Mouse (Mus musculus) embryo, embryonic 11 days (tissue): ENCODE data around the gene Ccdc191.

Experiments
- DNase-seq: peaks from one replicate; pipeline ENCODE4 v3.0.0-alpha.2; 2015

Ccdc191 gene

DNA sequence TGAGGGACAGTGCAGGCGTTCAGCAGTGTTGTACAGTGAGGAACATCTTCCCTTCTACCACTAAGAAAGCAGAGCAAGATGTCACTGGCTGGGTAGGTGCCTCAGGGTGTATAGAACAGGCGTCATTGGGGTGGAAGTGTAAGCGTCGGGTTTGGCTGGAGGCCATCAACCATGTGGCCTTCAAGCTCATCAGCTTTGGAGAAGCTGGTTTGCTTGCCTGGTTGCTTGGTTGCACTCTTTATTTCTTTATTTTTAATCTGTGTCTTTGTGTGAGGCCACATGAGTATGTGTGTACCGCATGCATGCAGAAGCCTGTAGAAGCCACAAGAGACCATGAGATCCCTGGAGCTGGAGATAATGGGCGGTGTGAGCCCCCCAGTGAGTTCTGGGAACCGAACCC, 42.7 kb downstream of the Ccdc191 start:
- no peak for DNase-seq

DNA sequence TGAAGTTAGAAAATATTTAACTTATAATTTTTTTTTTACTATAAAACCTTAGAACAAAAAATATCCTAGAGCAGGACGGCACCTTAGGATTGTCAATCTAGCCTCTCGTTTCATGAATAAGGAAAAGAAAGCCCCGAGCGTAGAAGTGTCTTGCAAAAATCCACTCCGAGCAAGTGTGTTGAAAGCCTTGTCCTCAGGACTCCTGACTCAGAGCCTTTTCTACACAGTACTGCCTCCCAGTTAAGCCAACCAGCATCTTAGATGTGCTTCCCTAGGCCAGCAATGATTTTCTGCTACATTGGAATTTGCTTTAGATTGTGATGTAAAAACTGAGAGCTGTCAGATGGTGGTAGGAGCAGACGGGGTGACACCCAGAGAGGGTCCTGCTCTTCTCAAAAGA, 43.4 kb downstream of the Ccdc191 start:
- DNase-seq: no peak

DNA sequence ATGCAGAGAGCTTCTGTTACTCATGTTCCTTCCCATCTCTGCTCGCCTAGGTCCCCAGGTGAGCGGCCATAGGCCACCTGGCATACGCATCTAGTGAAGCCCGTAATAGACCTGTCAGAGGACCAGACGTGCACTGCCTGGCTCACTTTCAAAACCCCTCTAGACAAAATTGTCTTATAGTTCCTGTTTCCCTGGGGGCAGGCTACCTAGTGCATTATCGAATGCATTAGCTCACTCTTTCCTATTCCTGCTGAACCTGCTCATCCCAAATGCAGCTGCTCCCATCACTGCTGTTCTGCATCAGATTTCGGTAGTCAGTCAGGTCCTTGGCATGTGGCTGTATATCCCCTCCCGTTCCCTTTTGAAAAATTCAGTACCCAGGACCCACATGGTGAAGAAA, 45.3 kb downstream of the Ccdc191 start:
- no peak for DNase-seq

DNA sequence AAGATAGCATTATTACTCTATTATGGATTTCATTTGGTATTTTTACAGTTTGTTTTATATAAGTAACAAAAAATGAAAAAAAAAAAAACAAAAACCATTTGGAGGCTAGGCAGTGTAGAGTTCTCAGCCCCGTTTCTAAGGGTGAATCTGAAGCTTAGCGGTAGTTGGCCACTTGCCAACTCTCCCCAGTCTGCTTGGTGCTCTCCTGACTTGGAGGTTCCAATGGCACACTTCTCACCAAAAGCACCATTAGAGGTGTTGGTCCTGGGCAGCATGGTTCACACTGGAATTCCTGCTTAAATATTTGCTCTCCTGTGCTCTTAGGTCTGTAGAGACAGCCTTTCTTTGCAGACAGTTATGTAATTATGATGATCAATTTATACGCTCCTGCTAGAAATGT, 45.8 kb downstream of the Ccdc191 start:
- no peak for DNase-seq

DNA sequence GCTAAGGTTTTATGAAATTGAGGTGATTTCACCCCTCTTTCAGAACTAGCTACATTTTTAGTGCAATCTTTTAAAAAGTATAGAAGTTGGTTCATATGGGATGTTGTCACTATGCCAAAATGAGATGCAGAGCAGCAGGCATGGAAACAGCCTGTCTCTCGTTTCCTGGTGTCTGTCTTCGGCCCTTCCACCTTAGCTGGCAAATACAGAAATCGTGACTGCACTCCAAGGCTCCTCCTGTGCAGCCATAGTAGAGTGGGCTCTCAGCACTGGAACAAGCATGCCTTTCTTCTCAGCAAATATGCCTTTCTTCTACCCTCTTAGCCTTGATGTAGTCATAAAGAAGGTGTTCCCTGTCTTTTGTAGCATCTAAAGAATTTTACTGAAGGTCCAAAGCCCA, 46.3 kb downstream of the Ccdc191 start:
- no peak for DNase-seq

DNA sequence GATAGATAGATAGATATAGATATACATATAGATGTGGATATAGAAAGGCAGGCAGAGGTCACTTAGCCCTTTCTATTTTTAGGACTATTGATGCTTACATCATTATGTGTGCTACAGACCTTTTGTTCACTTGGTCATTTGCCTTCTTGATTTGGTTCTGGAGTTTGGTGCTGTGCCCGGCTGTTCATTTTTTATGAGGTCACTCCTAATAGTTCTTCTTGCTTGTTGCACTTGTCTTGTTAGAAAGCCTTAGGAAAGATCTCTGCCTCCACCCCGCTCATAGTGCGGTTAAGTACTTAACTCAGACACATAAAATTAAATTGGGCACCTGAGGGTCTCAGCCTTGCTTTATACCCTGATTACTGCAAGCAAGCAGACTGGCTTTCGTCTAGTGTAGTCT, 51.2 kb downstream of the Ccdc191 start:
- no peak for DNase-seq

DNA sequence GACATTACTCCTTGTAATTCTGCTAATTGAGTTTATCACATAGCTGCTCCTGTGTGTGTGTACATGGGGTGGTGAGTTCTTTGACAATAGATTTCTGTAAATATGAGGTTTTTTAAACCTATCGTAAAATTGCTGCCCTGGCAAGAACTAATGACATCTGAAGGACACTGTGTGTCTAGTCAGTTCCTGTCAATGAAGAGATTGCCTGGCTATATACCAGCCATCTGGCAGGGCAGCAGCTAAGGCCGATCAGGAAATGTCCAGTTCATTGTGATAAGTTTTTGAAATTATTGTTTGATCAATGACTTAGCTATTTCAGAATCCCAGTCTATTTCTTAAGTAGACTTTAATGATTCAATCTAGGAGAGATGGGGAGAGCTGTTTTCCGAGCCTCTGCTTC, 55.8 kb downstream of the Ccdc191 start:
- DNase-seq: no peak

DNA sequence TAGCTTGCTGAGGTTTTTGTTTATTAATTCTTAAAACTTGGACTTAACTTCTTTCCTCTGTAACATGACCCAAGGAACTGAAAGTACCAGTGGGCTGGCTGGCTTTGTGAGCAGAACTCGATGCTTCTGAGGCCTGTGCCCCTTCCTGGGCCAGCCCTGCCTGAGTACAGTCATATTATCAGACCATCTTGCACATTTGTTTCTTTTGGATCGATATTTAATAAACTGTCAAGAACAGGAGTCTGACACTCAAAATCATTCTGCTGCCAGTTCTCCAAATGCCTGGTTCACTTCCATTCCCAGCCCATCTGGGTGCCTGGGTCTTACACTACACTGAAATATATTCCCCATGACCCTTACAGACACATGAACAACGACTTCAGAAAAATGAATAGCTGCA, 56.3 kb downstream of the Ccdc191 start:
- DNase-seq: no peak

DNA sequence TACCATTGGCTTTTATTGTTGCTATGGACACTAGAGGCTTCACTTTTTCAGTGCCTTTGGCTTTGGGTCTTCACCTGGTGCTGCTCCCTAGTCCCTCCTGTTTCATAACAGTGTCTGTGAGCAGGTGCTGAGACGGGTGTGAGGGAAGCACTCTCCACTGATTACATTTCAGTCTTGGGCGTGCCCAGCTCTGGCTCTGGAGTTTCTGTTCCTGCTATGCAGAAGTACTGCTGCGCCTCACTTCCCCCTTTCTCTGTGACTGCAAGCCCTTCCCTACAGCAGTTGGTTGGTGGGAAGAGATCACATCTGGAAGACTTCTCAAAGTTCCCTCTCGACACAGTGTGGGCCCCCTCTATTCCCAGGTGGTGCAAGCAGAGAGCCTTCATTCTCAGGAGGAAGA, 62.0 kb downstream of the Ccdc191 start:
- DNase-seq: no peak

DNA sequence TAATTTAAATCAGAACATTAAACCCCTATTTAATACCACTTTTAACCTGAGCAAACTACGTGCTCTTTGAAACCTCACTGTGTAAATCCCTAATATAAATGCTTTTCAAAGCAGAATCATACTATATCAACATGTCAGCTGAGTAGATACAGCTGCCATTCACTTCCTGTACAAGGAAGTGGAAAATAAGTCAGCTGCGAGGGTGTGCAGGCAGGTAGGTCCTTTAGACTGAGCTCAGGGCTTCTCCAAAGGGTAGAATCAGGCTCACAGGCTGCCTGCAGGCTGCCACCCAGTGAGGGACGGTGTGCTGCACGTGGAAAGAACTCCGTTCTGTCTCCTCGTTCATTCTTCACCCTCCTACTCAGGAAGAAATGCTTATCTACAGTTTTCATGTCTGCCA, 65.3 kb downstream of the Ccdc191 start:
- DNase-seq: no peak

DNA sequence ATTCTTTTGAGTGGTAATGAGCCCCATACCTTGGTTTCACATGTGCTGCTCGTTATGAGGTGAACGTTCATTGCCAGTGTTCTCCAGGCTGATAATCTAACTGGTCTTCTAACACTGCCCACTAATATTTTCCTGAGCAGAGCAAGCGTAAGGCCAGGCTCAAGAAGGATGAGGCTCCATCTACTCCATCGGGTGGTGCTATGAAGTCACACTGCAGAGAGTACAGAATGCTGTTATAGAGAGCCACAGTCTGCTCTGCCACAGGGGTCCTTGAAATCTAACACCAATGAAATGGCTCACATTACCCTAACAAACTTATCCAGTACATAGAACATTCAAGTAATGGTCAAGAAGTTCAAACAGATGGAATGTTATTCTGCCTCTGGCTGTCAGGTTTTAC, 68.4 kb downstream of the Ccdc191 start:
- no peak for DNase-seq

DNA sequence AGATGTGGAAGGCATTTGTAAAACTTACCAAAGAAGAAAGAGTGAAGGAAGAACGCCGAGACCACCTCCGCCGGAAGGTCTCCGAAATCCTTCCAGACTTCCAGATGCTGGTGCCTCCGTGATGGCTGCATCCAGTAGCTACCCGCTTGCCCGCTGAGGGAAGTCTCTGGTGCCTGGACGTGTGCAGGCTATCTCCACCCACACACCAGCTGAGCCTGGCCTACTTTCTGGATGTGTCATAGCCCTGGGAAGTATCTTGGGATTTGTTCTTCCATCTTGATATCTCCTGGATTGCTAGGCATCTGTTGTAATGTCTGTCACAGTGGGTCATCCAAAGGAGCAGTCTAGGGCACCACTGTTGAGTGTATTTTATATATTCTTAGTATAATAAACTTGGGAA, 73.7 kb downstream of the Ccdc191 start:
- DNase-seq: no peak

DNA sequence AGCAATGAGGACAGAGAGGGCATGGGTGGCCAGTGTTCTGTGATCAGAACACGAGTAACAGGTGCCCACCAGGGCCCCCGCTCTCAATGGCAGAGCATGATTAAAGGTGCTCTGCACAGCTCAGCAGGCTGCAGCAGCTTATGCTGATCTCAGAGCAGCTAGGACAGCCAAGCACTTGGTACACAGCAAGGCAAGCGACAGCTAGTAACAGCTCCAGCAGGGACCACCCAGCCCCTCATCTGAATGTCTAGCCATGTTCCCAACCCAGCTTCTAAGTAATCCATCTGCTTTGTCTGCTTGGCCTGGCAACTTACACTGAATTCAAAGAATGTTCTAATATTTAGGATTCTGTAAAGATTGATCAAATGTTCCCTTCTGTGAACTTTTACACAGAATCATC, 74.2 kb downstream of the Ccdc191 start:
- no peak for DNase-seq

DNA sequence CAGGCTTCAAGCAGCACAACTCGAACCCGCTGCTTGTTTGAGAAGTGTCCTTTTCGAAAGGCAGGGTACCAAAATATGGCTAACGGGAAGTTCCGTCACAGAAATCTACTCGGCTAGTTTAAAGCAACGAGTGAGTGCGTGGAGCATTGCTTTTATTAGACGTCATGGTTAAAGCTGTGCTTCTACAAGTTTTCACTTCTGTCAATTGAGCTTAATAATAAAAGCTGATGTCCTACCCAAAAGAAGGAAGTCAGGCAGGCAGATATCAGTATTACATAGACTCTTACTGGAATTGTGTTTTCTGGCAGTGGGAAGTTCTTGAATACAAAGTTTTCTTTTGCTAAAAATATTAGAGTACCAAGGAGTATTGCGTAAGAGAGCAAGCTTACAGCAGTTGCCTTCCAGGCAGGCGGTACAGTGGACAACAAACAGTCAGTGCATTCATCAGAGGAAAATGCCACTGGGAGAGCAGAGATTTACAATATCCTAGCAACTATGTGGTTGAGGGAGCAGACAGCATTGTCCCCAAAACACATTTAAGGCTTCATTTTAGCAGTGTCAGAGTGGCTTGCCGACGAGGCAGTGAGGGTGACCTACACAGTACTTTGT, 76.3 kb downstream of the Ccdc191 start:
- DNase-seq: no peak

DNA sequence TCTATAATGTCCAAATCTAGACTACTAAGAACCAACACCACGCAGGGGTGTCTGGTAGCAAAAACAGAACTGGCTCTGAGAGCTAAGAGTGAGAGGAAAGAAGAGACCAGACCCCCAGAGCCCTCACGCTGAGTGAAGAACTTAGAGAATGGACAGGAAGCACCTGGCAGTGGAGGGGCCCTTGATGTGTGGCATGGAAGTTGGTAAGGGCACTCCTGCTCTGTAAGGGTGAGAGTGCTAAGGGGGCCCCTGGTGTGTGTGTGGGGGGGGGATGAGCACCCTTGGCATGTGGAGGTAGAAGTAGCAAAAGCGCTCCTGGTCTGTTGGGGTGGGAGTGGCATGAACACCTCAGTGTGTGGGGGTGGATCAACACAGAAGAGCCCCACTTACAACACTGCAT, 80.8 kb downstream of the Ccdc191 start:
- no peak for DNase-seq

DNA sequence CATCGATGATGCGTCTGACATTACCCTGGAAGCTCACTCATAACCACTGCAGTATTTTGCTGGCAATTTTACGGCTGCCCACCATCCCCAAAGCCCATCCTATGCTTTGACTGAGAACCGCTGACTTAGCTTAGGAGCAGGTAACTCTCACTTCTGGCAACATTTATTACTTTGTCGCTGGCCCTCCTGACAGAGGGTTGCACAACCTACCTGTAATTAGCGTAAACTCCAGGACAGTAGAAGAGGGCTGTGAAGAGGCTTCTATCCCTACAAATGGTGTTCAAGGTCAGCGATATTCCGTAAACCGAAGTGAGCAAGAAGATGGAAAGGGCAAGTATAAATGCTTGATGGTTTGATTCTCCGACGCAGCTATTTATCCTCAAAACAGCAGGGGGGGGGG, 81.6 kb downstream of the Ccdc191 start:
- DNase-seq: no peak

DNA sequence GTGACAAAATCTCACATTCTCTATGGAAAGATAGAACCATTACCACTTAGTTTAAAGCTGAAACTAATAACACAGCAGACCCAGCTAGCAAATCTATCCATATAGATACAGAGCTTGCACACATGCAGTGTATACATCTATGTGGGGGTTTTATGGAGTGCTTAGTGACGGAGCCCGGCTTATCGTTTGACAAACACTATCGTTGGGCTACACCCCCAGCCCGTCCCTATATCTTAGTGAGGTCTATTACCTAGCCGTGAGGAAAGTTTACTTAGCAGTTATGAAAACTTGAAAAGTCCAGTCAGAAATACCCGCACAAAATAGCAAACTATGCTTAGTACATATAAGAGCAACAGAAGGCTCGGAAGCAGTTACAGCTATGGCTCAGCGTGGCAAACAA, 82.1 kb downstream of the Ccdc191 start:
- no peak for DNase-seq

DNA sequence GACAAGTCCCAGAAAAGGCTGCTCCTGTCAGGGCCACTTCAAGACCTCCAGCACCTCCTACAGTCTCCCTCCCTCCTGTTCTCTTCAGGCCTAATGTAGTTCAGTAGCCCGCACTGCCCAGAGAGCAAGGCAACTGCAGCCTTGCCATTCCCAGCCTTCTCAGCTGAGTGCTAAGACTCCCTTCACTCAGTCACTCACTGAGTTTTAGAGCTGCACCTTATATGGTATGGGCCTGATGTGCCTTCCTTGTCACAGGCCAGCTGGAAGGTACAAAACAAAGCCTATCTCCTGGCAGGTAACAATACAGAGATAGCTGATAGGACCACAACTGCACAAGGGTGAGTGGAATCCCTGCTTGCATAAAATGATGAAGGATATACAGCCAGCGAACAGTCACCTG, 82.8 kb downstream of the Ccdc191 start:
- DNase-seq: no peak

DNA sequence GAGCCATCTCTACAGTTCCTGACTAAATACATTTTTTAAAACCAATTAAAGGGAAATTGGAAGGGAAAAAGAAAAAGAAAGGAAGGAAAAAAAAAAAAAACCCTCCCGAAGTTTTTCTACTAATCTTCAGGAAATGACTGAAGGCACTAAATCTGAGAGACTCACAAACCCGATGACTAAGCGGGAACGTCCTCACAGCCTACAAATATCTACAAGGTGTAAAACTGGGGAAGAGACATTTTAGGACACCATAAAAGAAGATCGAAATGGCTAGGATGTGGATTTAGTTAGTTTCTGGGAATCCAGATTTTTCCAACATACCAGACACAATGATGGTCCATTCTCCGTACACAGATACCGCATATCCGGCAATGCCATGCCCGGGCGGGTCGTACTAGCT, 83.5 kb downstream of the Ccdc191 start:
- no peak for DNase-seq

DNA sequence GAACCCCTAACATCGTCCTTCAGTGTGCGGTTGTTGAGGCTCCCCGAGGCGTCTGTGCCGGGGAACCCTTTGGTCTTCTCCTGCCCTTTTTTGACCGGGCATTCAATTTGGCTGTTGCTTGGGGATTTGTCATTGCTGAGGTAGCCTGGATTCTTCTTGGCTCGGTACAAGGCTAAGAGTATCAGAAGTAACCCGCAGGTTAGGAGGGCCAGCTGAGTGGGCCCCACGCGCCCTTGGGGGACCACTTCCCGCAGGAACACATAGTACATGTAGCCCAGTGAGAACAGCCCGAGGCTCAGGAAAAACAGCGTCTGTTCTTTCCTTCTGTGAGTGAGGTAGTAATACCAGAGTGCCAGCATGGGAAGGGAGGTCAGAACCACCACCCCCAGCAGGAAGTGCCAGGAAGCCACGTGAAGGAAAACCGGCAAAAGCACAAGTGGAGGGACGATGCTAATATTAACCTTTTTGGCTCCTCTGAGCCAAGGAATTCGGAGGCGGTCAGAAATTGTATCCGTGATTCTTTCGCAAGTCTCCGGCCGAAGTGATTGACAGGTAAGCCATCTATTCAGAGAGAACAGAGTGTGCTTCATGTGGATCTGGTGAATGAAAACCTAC, 84.1 kb downstream of the Ccdc191 start:
- DNase-seq: no peak

DNA sequence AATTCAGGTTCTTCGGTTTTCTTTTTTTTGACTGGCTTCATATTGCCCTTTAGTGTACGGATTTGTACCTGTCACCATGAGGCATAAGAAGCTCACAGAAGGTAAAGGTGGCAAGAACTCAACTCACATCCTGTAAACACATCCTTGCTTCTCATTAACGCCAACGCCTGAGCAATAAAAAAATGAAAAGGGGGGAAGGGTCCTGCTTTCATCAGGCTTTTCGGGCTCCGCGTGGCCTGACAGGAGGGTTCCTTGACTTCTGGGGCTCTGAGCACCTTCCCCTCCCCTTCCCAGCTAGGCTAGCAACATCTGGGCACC, 89.4 kb downstream of the Ccdc191 start:
- DNase-seq: no peak

DNA sequence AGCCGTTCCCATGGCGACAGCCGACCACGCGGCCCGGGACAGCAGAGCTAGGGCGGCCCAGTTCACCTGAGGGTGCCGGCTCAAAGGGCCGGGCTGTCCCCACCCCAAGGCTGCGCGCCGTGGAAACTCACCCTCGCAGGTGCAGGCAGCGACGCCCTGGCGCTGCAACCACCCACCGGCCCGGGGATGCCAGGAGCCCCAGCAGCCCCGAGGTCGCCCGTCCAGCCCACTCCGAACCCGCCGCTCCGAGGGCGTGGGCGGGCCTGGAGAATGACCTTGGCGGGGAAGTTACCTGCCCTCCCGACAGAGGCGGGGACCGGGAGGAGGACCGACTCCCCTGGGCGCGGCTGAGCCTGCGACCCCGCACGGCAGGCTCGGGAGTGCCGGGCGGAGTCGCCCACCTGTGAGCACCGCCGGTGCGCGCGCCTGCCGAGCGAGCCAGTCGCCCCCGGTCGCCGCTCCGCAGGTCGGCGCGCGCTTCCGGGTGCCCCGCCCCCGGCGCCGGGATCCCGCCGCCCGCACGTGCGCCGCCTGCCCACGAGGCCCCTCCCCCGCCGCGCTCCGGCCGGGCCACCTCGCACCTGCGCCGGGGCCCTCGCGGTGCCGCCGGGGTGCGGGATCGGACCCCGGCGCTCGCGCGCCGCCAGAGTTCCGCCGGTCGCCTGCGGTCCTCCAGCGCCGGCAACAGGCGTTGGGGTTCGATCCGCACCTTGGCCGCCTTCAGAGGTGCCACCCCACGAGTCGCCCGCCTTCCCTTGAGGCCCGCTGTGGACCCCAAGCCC, 89.9 kb downstream of the Ccdc191 start, which contains the start of gene Zdhhc23:
Gene Zdhhc23, minus strand, starts transcription at position 464 of the 782 bp plus-strand sequence.
- DNase-seq: peak; percentile 66

DNA sequence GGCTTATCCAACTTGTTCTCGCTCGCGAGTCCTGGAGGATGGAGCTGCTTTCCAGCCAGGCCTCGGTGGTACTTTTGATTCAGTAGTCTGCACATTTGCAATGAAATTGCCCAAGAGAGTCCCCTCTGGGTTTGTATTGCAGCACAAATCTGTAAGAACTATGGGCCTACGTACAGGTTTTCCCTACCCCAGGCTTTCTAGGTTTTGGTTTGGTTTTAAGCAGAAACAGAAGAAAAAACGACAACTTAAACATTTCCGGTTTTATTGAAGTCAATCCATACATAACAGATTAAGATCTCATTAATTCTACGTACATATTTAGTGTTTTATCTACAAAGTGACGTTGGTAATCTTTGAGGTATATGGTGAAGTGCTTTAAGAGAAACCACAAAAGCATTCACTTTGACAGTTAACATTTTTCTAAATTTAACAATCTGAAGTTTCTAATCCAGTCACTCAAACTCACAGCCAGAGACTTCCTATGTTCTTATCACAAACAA, 90.6 kb downstream of the Ccdc191 start:
- DNase-seq: no peak

DNA sequence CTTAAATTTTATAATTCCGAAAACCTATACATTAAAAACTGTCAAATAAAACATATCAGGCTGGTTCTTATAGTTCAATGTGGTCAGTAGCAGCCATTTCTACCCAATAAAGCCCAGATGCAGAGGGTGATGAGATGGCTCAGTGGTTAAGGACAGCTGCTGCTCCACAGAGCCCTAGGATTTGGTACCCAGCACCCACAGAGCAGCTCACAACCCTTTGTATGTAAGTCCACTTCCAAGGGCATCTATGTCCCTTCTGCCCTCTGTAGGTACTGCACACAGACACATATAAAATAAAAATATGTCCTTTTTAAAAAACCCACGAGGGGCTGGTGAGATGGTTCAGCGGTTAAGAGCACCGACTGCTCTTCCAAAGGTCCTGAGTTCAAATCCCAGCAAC, 96.7 kb downstream of the Ccdc191 start:
- DNase-seq: no peak

DNA sequence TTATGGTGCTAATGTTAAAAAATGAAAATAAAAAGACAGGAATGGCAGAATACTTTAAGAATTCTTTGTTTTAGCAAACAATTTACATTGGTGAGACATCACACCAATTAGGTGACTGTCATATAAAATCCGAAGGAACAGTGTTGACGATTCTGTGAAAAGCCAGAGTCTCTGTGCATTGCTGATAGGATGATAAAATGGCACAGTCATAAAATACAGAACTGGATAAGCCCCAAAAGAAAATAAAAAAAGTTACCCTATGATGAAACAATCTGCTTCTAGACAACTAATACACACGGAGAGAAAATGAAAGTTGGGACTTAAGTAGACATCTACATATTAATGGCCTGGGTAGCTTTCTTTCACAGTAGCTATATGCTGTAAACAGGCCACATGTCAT, 105.0 kb downstream of the Ccdc191 start:
- no peak for DNase-seq
